Mouse (Mus musculus) MEL (cell line): Measurements from ENCODE around the gene Iqcf3. TPM values are rescaled to one million over a fixed set of nuclear protein-coding genes. Genes with fewer than 3 reads are reported as not detected.

ENCODE experiments used
- DNase-seq: peaks from one replicate; pipeline ENCODE4 v3.0.0; 2011; ENCODE audit warnings: low read depth, low spot score
- H3K27ac ChIP-seq: 2 replicates; pipeline ENCODE4 v1.5.1; 2012; ENCODE audit warnings: low read depth, mild to moderate bottlenecking, control low read depth, low read length, moderate library complexity; ENCODE audit not compliant: control insufficient read depth
- H3K27me3 ChIP-seq, 2 experiments: fragments of 150-350 bp in 1 of 2; sonication (generic) in 1 of 2; 2 replicates each; pipeline ENCODE4 v1.6.1; 2012; ENCODE audit warnings: low read length in 2 of 2, mild to moderate bottlenecking in 2 of 2, improper control_type of control experiment in 1 of 2, moderate library complexity in 1 of 2; ENCODE audit not compliant: insufficient read depth in 2 of 2, control insufficient read depth in 1 of 2
- H3K36me3 ChIP-seq, 2 experiments: 2 replicates each; pipeline ENCODE4 v1.6.1; 2012 to 2014; ENCODE audit warnings: low read length in 2 of 2, improper control_type of control experiment in 1 of 2, inconsistent platforms in 1 of 2, mild to moderate bottlenecking in 1 of 2; ENCODE audit not compliant: insufficient read depth in 2 of 2, control insufficient read depth in 1 of 2
- H3K4me1 ChIP-seq, 2 experiments: fragments of 150-350 bp in 1 of 2; sonication (generic) in 1 of 2; 2 replicates each; pipeline ENCODE4 v1.6.1; 2012; ENCODE audit warnings: low read length in 2 of 2, improper control_type of control experiment in 1 of 2, mild to moderate bottlenecking in 1 of 2; ENCODE audit not compliant: insufficient read depth in 2 of 2, control insufficient read depth in 1 of 2
- H3K4me3 ChIP-seq, 2 experiments: fragments of 150-350 bp in 1 of 2; sonication (generic) in 1 of 2; 2 replicates each; pipeline ENCODE4 v1.5.1; 2012; ENCODE audit warnings: low read depth in 2 of 2, low read length in 2 of 2, mild to moderate bottlenecking in 2 of 2, moderate library complexity in 2 of 2, control low read depth in 1 of 2, improper control_type of control experiment in 1 of 2; ENCODE audit not compliant: control insufficient read depth in 1 of 2, insufficient read depth in 1 of 2
- H3K79me2 ChIP-seq: 2 replicates; pipeline ENCODE4 v1.6.1; 2012; ENCODE audit warnings: mild to moderate bottlenecking, low read length, moderate library complexity; ENCODE audit not compliant: control insufficient read depth, poor library complexity, insufficient read depth
- H3K9ac ChIP-seq: 2 replicates; pipeline ENCODE4 v1.6.1; 2012; ENCODE audit warnings: low read depth, mild to moderate bottlenecking, control low read depth, low read length, moderate library complexity; ENCODE audit not compliant: control insufficient read depth, poor library complexity, severe bottlenecking
- H3K9me3 ChIP-seq: fragments of 150-350 bp; sonication (generic); replicated peaks from 2 replicates; pipeline ENCODE4 v1.6.1; 2012; ENCODE audit warnings: mild to moderate bottlenecking, low read length, improper control_type of control experiment, moderate library complexity; ENCODE audit not compliant: insufficient read depth
- BHLHE40 ChIP-seq: IDR thresholded peaks from 2 replicates; pipeline ENCODE4 v1.6.1; 2012; ENCODE audit warnings: low read depth, mild to moderate bottlenecking, inconsistent platforms, low read length, improper control_type of control experiment, borderline replicate concordance
- CHD1 ChIP-seq: IDR thresholded peaks from 2 replicates; pipeline ENCODE4 v1.6.1; 2012; ENCODE audit warnings: low read depth, mild to moderate bottlenecking, inconsistent platforms, low read length, improper control_type of control experiment
- CHD2 ChIP-seq: IDR thresholded peaks from 2 replicates; pipeline ENCODE4 v1.6.1; 2011; ENCODE audit warnings: low read length, improper control_type of control experiment
- CTCF ChIP-seq, 3 experiments: IDR thresholded peaks in 2 of 3; conservative IDR thresholded peaks in 1 of 3; 2 replicates each; pipeline ENCODE4 v1.5.1; 2011 to 2012; ENCODE audit warnings: low read length in 3 of 3, low read depth in 2 of 3, mild to moderate bottlenecking in 2 of 3, improper control_type of control experiment in 1 of 3, inconsistent platforms in 1 of 3, mixed read lengths in 1 of 3, moderate library complexity in 1 of 3; ENCODE audit not compliant: control insufficient read depth in 1 of 3, insufficient read depth in 1 of 3, poor library complexity in 1 of 3, severe bottlenecking in 1 of 3
- E2F4 ChIP-seq: IDR thresholded peaks from 2 replicates; pipeline ENCODE4 v1.6.1; 2011; ENCODE audit warnings: low read depth, low read length, improper control_type of control experiment, borderline replicate concordance
- ELF1 ChIP-seq: IDR thresholded peaks from 2 replicates; pipeline ENCODE4 v1.6.1; 2014; ENCODE audit warnings: low read depth, mild to moderate bottlenecking, inconsistent platforms, low read length, improper control_type of control experiment, moderate library complexity
- ETS1 ChIP-seq: IDR thresholded peaks from 2 replicates; pipeline ENCODE4 v1.6.1; 2012; ENCODE audit warnings: low read depth, mild to moderate bottlenecking, inconsistent platforms, low read length, improper control_type of control experiment, moderate library complexity
- GATA1 ChIP-seq: IDR thresholded peaks from 2 replicates; pipeline ENCODE4 v1.6.1; 2011; ENCODE audit warnings: low read depth, low read length, improper control_type of control experiment
- HCFC1 ChIP-seq: IDR thresholded peaks from 2 replicates; pipeline ENCODE4 v1.6.1; 2012; ENCODE audit warnings: low read depth, mild to moderate bottlenecking, inconsistent platforms, low read length, improper control_type of control experiment, moderate library complexity
- JUND ChIP-seq: IDR thresholded peaks from 2 replicates; pipeline ENCODE4 v1.6.1; 2011; ENCODE audit warnings: low read depth, mild to moderate bottlenecking, improper control_type of control experiment, low read length
- MAZ ChIP-seq: IDR thresholded peaks from 2 replicates; pipeline ENCODE4 v1.6.1; 2012; ENCODE audit warnings: low read depth, mild to moderate bottlenecking, inconsistent platforms, low read length, improper control_type of control experiment
- MXI1 ChIP-seq: IDR thresholded peaks from 2 replicates; pipeline ENCODE4 v1.6.1; 2011; ENCODE audit warnings: mild to moderate bottlenecking, low read depth, low read length, improper control_type of control experiment
- MYC ChIP-seq: IDR thresholded peaks from 2 replicates; pipeline ENCODE4 v1.6.1; 2011; ENCODE audit warnings: low read depth, mild to moderate bottlenecking, low read length, improper control_type of control experiment, moderate library complexity
- NELFE ChIP-seq: IDR thresholded peaks from 2 replicates; pipeline ENCODE4 v1.6.1; 2011; ENCODE audit warnings: low read depth, low read length, improper control_type of control experiment
- NRF1 ChIP-seq: IDR thresholded peaks from 2 replicates; pipeline ENCODE4 v1.6.1; 2014; ENCODE audit warnings: low read depth, mild to moderate bottlenecking, inconsistent platforms, low read length, improper control_type of control experiment, moderate library complexity; ENCODE audit not compliant: poor library complexity, insufficient read depth, severe bottlenecking
- POLR2A ChIP-seq, 2 experiments: IDR thresholded peaks; 2 replicates each; pipeline ENCODE4 v1.6.1; 2011 to 2012; ENCODE audit warnings: low read length in 2 of 2, mild to moderate bottlenecking in 2 of 2, control low read depth in 1 of 2, improper control_type of control experiment in 1 of 2, low read depth in 1 of 2, moderate library complexity in 1 of 2; ENCODE audit not compliant: control insufficient read depth in 1 of 2, insufficient read depth in 1 of 2, poor library complexity in 1 of 2
- POLR2AphosphoS5 ChIP-seq: IDR thresholded peaks from 2 replicates; pipeline ENCODE4 v1.6.1; 2012; ENCODE audit warnings: low read depth, borderline replicate concordance, mild to moderate bottlenecking, inconsistent platforms, low read length, moderate library complexity, mixed read lengths
- RAD21 ChIP-seq: IDR thresholded peaks from 2 replicates; pipeline ENCODE4 v1.6.1; 2011; ENCODE audit warnings: mild to moderate bottlenecking, low read depth, low read length, improper control_type of control experiment
- TAL1 ChIP-seq: IDR thresholded peaks from 2 replicates; pipeline ENCODE4 v1.6.1; 2012; ENCODE audit warnings: mild to moderate bottlenecking, inconsistent platforms, low read length, moderate library complexity, mixed read lengths
- TBP ChIP-seq: IDR thresholded peaks from 2 replicates; pipeline ENCODE4 v1.8.0; 2011; ENCODE audit warnings: low read depth, low read length, improper control_type of control experiment
- UBTF ChIP-seq: IDR thresholded peaks from 2 replicates; pipeline ENCODE4 v1.6.1; 2012; ENCODE audit warnings: low read depth, mild to moderate bottlenecking, inconsistent platforms, low read length, improper control_type of control experiment, moderate library complexity, borderline replicate concordance; ENCODE audit not compliant: insufficient read depth
- USF1 ChIP-seq: IDR thresholded peaks from 2 replicates; pipeline ENCODE4 v1.6.1; 2014; ENCODE audit warnings: low read depth, mild to moderate bottlenecking, inconsistent platforms, low read length, improper control_type of control experiment, moderate library complexity
- ZC3H11A ChIP-seq: IDR thresholded peaks from 2 replicates; pipeline ENCODE4 v1.6.1; 2012; ENCODE audit warnings: low read depth, mild to moderate bottlenecking, inconsistent platforms, low read length, improper control_type of control experiment
- ZKSCAN1 ChIP-seq: IDR thresholded peaks from 2 replicates; pipeline ENCODE4 v1.6.1; 2012; ENCODE audit warnings: low read depth, mild to moderate bottlenecking, inconsistent platforms, low read length, improper control_type of control experiment, moderate library complexity
- ZMIZ1 ChIP-seq: IDR thresholded peaks from 2 replicates; pipeline ENCODE4 v1.6.1; 2012; ENCODE audit warnings: low read depth, mild to moderate bottlenecking, inconsistent platforms, low read length, improper control_type of control experiment, moderate library complexity
- ZNF384 ChIP-seq: IDR thresholded peaks from 2 replicates; pipeline ENCODE4 v1.6.1; 2012; ENCODE audit warnings: low read depth, mild to moderate bottlenecking, inconsistent platforms, low read length, improper control_type of control experiment
- polyA plus RNA-seq, 2 experiments: library from polyadenylated mRNA; stranded (reverse) in 1 of 2; unstranded in 1 of 2; fragments of >175 nt in 1 of 2; fragments of >200 nt in 1 of 2; gene quantifications; 2 replicates each; pipeline versions ENCODE4 v1.2.1 to v1.2.4; 2012; ENCODE audit warnings: low replicate concordance in 2 of 2, low read depth in 1 of 2; ENCODE audit not compliant: insufficient read length in 2 of 2, insufficient read depth in 1 of 2, missing spikeins in 1 of 2
- total RNA-seq: library from RNA; depleted of rRNA; stranded (reverse); fragments of 300-350 nt; gene quantifications from 2 replicates; pipeline ENCODE4 v1.2.3, GENCODE M21; 2012

Iqcf3 gene
- total and polyA plus RNA-seq, 3 experiments: not detected

DNA sequence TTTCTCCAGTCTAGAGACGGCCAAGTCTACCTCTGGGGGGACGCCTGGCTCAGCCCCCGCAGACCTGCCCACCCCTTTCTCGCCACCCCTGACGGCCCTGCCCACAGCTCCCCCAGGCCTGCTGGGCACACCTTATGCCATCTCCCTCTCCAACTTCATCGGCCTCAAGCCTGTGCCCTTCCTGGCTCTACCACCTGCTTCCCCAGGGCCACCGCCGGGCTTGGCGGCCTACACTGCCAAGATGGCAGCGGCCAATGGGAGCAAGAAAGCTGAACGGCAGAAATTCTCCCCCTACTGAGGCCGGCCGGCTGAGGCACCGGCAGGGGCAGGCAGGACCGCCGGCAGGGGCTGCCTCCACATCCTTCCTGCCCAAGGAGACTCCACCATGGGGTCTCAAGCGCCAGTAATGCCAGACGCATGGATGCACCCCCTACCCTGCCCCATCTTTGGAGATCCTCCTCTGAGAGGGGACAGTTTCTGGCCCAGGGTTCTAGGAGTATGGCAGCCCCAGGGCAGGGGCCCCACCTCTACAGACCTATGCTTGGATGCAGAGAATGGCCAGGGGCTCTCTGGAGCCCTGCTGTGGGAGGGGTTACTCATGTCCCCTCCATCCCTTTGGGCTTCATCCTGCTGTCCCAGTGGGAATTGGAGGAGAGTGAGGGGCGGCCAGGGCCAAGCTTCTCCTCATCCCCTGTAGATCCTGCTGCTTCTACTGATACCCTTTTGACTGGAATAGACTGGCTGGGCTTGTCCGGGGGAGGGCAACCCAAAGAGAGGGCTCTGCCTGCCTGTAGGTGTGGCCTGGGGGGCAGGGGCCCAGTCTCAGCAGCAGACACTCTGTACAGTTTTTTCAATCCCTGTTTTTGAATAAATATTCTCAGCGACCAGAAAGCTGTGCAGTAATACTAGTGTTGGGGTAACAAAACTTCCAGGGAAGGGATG lies 98.0 kb downstream of the Iqcf3 start:
- no peaks in the 10 kb centered on the region for H3K9me3 ChIP-seq
- no peak overlapping the region for H3K27ac ChIP-seq
- TF ChIP-seq CHD2 (no peak), MXI1 (no peak), UBTF (no peak), JUND (no peak), ELF1 (no peak), BHLHE40 (no peak), POLR2A (IDR thresholded peaks at IDR 0.05; ENCODE audit: control insufficient read depth in 1 of 2, insufficient read depth in 1 of 2, low read depth in 1 of 2, low read length in 2 of 2, poor library complexity in 1 of 2) (no peak), E2F4 (no peak), ZMIZ1 (no peak), TBP (no peak), CHD1 (no peak), ZNF384 (no peak), MAZ (no peak)
- TF ChIP-seq, all 39 proteins: peak for 0
- Histone ChIP-seq H3K4me1 (no peaks in the 10 kb centered on the region), H3K9ac (no peak overlapping the region), H3K4me3 (no peak overlapping the region), H3K36me3 (no peaks in the 10 kb centered on the region), H3K27me3 (no peaks in the 10 kb centered on the region), H3K79me2 (no peaks in the 10 kb centered on the region)
- no peak for DNase-seq

- H3K4me1 ChIP-seq: no peaks in the 10 kb centered on the region
- no peak for DNase-seq
- no peaks in the 10 kb centered on the region for H3K9me3 ChIP-seq
- H3K9ac ChIP-seq: no peak overlapping the region
- no peak overlapping the region for H3K27ac ChIP-seq
- H3K36me3 ChIP-seq: no peaks in the 10 kb centered on the region
- no peaks in the 10 kb centered on the region for H3K27me3 ChIP-seq
- H3K4me3 ChIP-seq: no peak overlapping the region
- H3K79me2 ChIP-seq: no peaks in the 10 kb centered on the region
- TF ChIP-seq CTCF (IDR thresholded peaks at IDR 0.05 in 2 of 3, conservative IDR thresholded peaks at IDR 0.05 in 1 of 3; ENCODE audit: control insufficient read depth in 1 of 3, insufficient read depth in 1 of 3, low read depth in 2 of 3, low read length in 3 of 3, poor library complexity in 1 of 3, severe bottlenecking in 1 of 3) (no peak), GATA1 (no peak), NRF1 (no peak), MXI1 (no peak), POLR2AphosphoS5 (no peak), NELFE (no peak), MYC (no peak), ZC3H11A (no peak), ZMIZ1 (no peak), ETS1 (no peak), ZNF384 (no peak), ZKSCAN1 (no peak), POLR2A (IDR thresholded peaks at IDR 0.05; ENCODE audit: control insufficient read depth in 1 of 2, insufficient read depth in 1 of 2, low read depth in 1 of 2, low read length in 2 of 2, poor library complexity in 1 of 2) (no peak), HCFC1 (no peak), RAD21 (no peak), BHLHE40 (no peak), USF1 (no peak), TAL1 (no peak)
These were observed 99.0 kb downstream of the Iqcf3 start for GRCm38 (mm10) chr9:106462430-106462800.
